Mouse (Mus musculus) cerebellum, adult (tissue): Measurements from ENCODE around the gene Gm21953.
"Not testable (repeated sequence)": the region's sequence is repeated elsewhere in the genome, so short reads cannot be mapped to it uniquely, and the experiment has no call there.

Source experiments
- ATAC-seq: cut with Nextera tagmentation; 2 replicates; pipeline ENCODE4 v1.9.2; 2017; ENCODE audit warnings: mild to moderate bottlenecking, moderate library complexity, mixed read lengths; ENCODE audit not compliant: insufficient number of reproducible peaks, low FRiP score, low TSS enrichment

Gene Gm21953

DNA sequence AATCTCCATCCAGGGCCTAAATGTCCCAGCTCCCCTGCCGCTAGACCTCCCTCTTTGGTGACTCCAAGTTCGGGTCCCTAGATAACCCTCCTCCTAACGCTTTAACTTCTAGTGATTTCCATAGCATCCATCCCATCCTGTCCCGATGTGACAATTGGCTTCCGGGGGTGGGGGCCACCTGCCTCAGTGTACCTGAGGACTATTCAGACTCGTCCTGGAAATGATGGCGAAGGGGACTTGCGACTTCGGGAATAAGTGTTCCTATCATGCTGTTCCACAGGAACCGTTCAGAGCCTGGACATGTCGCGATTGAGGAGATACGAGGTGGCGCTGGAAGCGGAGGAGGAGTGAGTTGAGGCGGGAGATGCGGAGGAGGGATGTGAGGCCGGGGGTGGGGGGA lies at the start of gene Gm21953:
Gene Gm21953 (plus strand): TSS at position 301 of the 400 bp plus-strand sequence.
- ATAC-seq, result not testable (repeated sequence)

GRCm38 (mm10) chr4:42255467-42255866 lies 38.6 kb upstream of the Gm21953 start, which contains the start of gene Ccl21b:
TSS of gene Ccl21b (plus strand) at chr4:42255767.
- not testable (repeated sequence) for ATAC-seq

DNA sequence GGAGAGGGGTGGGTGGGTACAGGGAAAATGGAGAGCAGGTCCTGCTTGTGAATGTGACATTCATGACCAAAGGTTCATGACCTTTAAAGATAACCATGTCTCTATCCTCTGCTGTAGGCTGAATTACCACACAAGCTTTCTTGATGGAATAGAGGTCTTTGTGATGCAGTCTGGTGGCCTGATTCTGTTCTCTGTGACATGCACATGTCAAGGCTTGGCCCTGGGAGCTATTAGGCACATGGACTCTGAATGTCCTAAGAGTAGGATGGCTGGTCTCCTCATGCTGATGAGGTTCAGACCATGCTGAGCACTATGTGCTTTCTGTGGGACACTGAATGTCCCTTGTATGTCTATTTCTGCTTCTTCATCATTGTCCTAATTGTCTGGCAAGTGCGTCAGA lies 24.0 kb downstream of the Gm21953 start, which contains the start of gene Fam205a3:
Gene Fam205a3 (plus strand): TSS at position 301 of the 400 bp plus-strand sequence.
- ATAC-seq, result not testable (repeated sequence)
